Mouse (Mus musculus) retina, postnatal 7 days (tissue): ENCODE results near the gene Tpcn2.

Source experiments
- DNase-seq: peaks from one replicate; pipeline ENCODE4 v3.0.0-alpha.2; 2012; ENCODE audit warnings: low read depth, low spot score

Gene Tpcn2

GRCm38 (mm10) chr7:145155666-145156065 lies 128.1 kb downstream of the Tpcn2 start:
- DNase-seq = no peak

- no peak for DNase-seq
These were observed 129.7 kb downstream of the Tpcn2 start for GRCm38 (mm10) chr7:145154066-145154465.

GRCm38 (mm10) chr7:145151845-145152244 lies 132.0 kb downstream of the Tpcn2 start:
- no peak for DNase-seq

- DNase-seq = no peak
These were observed 134.9 kb downstream of the Tpcn2 start for GRCm38 (mm10) chr7:145148902-145149301.

- no peak for DNase-seq
These were observed 135.7 kb downstream of the Tpcn2 start for GRCm38 (mm10) chr7:145147973-145148698.

- DNase-seq = no peak
These were observed 137.4 kb downstream of the Tpcn2 start for GRCm38 (mm10) chr7:145146252-145146930.

GRCm38 (mm10) chr7:145143502-145144070 lies 140.2 kb downstream of the Tpcn2 start:
- no peak for DNase-seq

GRCm38 (mm10) chr7:145140656-145141055 lies 143.2 kb downstream of the Tpcn2 start:
- DNase-seq = no peak

GRCm38 (mm10) chr7:145139576-145139975 lies 144.2 kb downstream of the Tpcn2 start:
- no peak for DNase-seq

GRCm38 (mm10) chr7:145139100-145139499 lies 144.7 kb downstream of the Tpcn2 start:
- no peak for DNase-seq

- no peak for DNase-seq
These were observed 145.9 kb downstream of the Tpcn2 start for GRCm38 (mm10) chr7:145137871-145138270.

GRCm38 (mm10) chr7:145136831-145137230 lies 147.0 kb downstream of the Tpcn2 start:
- DNase-seq = no peak
